Mouse (Mus musculus) ovary, postnatal 36 days (tissue): ENCODE measurements around the gene Rasa3.

Experiments used
- DNase-seq: peaks from one replicate; pipeline ENCODE4 v3.0.0; 2022; ENCODE audit warnings: low spot score, mixed read lengths

Rasa3 gene

GRCm38 (mm10) chr8:13550718-13551573 lies 126.5 kb downstream of the Rasa3 start:
- DNase-seq = peak; percentile 86

DNA sequence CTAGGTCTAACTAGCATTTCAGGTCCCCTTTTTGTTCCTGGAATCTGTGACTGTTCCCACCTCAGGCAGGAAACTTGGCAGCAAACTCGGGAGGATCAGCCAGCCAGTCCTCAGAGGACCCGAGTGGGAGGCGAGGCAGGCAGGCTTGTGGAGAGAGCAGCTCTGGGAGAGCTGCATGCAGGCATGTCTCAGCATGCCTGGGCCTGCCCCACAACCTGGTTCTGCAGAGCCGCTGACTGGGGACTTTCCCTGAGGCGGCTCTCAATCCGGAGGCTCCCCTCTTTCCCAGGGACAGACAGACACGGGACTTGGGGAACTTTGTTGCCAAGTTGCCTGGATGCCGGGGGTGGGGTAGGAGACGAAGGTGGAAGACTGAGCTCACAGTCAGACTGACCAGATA lies 128.6 kb downstream of the Rasa3 start:
- peak; percentile 60 for DNase-seq

GRCm38 (mm10) chr8:13548235-13548634 lies 129.2 kb downstream of the Rasa3 start:
- peak; percentile 61 for DNase-seq

DNA sequence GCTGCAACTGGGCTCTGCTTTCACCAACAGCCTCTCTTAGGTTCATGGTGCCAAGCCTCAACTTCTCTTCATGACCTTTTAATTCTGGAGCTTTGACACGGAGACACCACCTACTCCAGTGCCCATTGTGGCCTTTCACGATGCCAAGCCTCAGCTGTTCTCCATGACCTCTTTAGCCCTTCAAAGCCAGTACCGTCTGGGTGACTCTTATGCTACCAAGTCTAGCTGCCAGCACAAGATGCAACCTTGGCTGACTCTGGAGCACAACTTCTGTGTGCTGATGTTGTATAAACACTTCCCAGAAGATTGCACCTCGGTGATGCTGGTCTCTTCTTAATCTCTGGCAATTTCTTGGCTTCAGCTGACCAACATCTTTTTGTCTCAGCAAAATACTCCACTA lies 131.0 kb downstream of the Rasa3 start:
- no peak for DNase-seq

- DNase-seq = no peak
Measured at GRCm38 (mm10) chr8:13541526-13541925, 135.9 kb downstream of the Rasa3 start.

DNA sequence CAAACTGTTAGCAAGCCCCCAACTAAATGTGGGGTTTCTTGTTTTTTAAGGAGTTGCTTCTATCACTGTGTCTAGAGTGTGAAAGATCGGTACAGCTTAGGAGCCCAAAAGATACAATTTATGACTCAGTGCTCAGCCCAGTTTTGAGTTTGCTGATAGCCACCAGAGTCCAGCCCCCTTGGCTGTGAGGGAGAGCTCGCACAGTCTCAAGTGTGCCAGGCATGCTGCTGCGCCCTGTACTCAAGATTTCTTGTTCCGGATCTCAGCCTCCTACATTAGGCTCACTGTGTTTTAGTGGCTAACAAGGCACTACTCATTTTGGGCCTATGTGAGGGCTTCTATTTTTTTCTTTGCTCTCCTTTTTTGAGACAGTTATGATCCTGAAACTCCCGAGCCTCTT lies 137.3 kb downstream of the Rasa3 start:
- no peak for DNase-seq

DNA sequence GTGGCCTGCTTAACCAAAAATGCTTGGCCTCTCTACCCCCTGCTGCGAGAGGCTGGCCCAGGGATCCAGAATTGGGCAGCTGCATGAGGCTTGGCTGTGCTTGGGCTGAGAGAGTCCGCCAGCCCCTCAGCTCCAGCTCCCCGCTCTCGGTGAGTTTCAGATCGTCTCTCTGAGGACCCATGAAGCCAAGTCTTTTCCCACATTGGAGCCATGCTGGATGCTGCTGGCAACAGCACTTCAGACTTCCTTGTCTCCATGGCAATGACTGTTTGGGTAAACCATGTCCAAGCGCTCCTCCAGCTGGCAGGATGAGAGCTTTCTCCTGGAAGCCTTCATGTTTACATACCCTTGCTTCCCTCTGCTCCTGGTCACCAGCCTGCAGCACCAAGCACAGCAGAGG lies 138.6 kb downstream of the Rasa3 start:
- DNase-seq = peak; percentile 49

DNA sequence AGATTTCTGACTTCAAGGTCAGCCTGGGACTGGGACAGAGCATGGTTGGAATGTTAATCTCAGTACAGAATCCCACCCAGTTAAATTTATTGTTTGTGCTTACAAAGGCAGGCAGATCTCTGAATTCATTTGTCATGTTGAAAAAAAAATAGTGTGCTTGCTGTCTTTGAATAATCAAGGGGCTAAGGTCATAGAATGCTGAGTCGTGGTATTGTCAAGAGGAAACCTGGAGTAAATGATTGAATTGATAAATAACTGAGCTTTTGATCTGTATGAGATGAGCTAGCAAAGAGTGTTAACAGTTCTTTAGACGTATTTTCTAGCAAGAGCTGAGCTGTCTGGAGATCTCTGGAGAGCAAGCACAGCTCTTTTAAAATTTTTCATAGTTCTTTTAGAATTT lies 140.3 kb downstream of the Rasa3 start:
- no peak for DNase-seq

DNA sequence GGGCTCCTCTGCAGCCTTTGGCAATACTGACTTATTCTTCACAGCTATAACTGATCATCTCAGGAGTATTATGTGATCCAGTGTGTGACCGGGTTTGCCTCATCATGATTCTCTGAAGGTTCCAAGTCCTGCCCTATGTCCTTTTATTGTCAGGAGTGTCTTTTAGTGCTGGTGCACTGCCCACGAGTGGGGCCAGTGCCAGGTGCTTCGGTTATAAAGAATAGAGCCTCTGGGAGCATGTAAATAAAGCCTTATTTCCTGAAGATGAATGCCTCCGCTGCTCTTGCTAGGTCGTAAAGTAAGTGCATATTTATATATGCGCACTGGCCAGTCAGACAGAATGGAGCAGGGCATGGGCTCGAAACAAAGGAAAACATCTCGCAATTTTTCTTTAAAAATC lies 144.3 kb downstream of the Rasa3 start:
- no peak for DNase-seq

- no peak for DNase-seq
Measured at GRCm38 (mm10) chr8:13531602-13532171, 145.7 kb downstream of the Rasa3 start.

GRCm38 (mm10) chr8:13530941-13531340 lies 146.5 kb downstream of the Rasa3 start:
- peak; percentile 81 for DNase-seq

DNA sequence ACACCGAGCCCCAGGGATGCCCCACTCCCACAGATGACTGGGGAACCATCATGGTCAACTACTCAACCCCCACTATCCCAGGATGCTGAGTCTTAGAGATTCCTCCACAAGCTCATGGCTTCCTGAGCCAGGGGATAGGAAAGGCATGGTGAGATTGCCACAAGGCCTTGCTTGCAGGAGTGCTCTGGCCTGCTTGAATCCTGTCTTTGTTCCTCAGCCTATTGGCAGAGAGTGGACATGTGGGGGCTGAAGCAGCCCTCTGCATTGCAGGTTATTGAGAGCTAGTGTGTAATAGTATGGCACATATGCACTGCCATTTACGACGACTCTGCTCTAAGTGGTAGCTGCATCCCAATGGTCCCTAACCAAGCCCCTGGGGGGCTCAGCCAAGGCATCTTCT lies 147.0 kb downstream of the Rasa3 start:
- no peak for DNase-seq

GRCm38 (mm10) chr8:13529891-13530316 lies 147.5 kb downstream of the Rasa3 start:
- peak; percentile 77 for DNase-seq

GRCm38 (mm10) chr8:13529011-13529840 lies 148.2 kb downstream of the Rasa3 start:
- no peak for DNase-seq

DNA sequence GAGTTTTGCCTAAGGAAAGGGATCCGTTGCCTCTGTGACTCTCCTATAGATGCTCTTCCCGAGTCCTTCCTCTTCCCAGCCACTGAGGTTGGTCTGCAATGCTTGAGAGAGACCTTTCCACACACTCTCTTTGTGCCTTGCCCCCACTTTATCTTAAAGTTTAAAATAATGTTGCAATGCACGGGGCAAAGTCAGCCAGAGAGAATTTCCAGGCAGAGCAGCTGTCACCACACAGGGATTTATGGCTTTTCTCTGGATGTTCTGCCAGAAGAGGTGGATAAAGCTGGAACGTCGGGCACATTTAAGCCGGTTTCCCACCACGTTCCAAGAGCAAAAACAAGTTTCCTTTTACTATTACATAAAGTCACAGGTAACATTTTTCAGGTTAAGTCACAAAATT lies 156.0 kb downstream of the Rasa3 start:
- no peak for DNase-seq

DNA sequence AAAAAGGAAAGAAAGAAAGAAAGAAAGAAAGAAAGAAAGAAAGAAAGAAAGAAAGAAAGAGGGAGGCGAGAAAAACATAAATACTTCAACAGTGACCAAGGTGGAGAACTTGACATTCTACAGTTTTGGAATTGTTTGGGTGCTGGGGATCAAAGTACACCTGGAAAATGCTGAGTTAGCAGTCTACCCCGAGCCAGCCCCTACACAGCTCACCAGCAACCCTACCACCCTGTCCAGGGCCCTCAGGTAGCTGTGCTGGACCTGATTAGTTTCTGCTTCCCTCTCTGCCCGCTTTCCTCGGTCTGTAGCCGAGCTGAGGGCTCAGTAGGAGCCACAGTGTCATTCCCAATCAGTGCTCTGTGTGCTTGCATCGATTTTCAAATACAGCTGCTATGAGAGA lies 157.1 kb downstream of the Rasa3 start:
- DNase-seq = no peak

GRCm38 (mm10) chr8:13519503-13519902 lies 157.9 kb downstream of the Rasa3 start:
- no peak for DNase-seq

DNA sequence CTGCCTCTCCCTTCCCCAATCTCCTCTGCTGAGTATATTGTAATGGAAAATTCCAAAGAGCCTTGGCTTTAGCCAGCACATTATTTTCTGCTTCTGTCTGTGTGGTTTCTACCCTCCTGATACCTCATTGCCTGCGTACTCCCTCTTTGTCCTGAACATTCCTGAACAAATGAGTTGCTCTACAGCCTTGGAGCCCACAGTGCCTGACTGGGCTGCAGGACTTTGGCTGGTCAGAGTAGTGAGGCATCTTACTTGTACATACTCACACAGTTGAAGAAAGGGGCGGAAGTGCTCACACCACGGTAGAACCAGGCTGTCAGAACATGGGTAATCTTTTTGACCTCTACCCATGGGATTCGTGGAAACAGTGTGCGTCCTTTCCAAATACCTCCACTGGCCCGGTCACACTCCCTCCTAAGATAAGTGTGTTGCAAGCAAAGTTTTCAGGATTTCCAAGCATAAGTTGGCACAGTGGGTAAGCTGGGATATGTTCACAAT lies 160.1 kb downstream of the Rasa3 start:
- no peak for DNase-seq
